Mouse (Mus musculus) spleen, postnatal 10 days (tissue): ENCODE data around the gene Srebf1.

Experiments used
- DNase-seq, 2 experiments: peaks; one replicate each; pipeline ENCODE4 v3.0.0; 2021 to 2022; ENCODE audit warnings: low spot score in 2 of 2

Gene Srebf1

DNA sequence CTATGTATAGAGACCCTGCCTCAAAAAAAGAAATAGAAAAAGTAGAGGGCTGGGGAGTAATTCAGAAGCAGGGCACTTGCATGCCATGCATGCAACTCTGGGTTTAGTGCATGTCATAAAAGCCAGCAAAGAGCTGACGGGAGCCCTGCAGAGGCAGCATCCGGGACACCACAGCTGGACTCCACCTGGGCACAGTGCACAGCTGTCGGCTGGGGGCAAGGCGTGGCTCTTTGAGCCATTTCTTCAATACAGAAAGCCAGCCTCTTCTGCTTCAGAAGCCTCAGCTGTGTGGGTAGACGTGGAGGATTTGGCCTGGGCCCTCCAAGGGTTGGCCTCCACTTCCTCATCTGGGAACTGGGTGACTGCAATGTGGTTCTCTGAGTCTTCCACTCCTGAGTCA is 13.0 kb upstream of the Srebf1 start:
- no peak for DNase-seq

DNA sequence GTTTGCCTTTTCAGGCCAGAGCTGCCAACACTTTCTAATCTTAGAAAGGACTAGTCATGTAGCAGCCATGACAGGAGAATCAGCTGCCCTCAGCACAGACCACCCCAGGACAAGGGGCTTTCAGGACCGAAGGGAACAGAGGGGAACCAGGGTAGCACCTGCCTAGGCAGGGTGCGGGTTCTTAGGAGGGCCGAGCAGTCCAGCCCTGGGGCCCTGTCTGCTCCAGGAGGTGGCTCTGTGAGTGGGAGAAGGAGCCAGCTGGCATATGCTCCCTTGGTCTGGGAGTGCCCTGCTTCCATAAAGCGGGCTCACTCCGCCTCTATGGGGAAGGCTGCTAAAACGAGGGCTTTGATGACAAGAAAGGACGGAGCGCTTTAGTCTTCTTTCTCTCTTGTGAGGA is 10.9 kb upstream of the Srebf1 start:
- DNase-seq = no peak

DNA sequence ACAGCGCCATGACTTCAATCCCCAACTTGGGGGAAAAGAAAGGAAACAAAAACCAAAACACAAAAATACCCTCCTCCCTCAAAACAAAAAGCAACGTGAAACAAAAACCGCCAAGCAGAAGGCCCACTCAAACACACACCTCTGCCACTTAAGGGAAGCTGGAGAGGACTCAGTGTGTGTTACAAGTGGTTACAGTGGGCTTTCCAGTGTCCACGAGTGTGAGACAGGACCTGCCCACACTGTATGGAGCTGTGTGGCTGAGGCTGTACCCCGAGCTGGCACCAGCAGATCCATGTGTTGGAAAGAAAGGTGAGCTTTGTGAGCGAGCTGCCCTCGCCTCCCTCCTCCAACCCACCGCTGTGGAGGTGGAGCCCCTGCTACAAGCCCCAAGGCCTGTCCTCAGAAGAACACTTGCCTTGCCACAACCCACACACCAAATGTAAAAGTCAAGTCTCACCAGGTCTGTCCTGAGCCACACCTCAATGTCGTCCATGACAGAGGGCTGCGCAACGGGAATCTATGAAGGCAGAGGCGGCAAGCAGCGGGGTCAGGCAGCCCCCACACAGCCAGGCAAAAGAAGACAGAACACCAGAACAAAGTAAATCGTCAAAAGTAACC is 10.2 kb upstream of the Srebf1 start:
- no peak for DNase-seq

DNA sequence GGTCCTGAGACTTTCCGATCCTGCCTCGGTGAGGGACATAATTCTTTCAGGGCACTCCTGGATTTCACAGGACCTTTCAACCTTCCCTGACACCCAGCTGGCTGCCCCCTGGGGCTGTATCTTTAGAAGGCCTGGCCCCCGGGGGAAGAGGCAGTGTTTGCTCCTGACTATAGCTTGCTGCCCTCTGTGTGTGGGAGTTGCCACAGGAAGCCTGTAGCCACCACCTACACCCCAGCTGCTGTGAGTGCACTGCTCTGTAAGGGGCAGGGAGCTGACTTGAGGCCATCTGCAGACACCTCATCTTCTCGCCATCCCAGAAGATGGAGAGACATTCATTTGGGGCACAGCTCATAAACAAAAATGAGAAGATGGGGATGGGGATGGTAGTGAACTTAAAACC is 9.6 kb upstream of the Srebf1 start:
- no peak for DNase-seq

DNA sequence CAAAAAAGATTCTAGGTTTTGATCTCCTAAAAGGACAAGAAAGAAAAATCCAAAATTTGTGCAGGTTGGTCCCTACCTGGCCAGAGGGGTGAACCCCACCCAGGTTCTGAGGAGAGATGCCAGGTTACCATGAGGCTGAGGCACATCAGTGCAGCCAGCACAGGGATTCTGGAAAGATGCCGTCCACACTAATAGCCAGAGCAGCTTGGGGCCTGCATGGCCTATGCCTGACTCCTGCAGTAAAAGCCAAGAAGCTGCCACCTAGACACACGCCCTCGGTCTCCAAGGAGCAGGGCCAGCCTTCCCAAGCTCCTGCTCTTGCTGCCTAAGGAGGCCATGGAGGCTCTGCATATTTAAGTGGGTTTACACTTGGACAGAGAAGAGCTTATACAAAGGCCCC is 8.9 kb upstream of the Srebf1 start:
- DNase-seq = no peak

DNA sequence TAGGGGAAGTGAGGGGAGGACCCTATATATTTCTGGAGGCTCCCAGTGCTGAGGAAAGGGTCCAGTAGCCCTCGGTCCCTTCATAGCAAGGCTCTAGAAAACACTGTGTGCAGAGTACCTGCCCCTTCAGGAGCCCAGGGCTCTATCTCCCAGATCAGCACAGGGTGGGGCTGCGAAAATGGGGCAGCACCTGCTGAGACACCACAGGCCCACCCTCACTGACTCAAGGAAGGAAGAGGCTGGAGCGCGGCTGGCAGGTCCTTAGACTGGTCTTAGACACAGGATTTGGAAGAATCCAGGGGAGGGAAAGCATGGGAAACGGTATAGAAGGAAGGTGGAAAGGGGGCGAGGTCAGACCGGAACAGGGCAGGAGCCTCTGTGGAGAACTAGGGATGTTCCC is 8.1 kb upstream of the Srebf1 start:
- DNase-seq = no peak

DNA sequence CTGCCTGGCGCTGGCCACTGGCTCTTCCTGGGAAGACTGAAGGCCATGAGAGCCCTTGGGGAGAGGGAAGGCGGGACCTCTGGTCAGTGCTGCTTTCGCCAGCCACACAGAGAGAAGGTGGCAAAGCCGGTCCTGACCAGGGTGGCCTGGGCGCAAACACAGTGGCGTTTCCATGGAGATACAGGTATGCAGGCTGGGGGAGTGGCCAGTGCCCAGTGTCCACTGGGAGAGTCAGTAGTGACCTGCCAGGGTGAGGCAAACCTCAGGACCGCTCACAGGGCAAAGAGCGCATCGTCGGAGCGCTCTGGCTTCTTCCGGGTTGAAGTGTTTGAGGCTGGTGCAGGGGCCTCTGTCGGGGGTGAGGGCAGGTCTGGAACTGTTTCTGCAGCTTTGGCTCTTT is 7.4 kb upstream of the Srebf1 start:
- no peak for DNase-seq

DNA sequence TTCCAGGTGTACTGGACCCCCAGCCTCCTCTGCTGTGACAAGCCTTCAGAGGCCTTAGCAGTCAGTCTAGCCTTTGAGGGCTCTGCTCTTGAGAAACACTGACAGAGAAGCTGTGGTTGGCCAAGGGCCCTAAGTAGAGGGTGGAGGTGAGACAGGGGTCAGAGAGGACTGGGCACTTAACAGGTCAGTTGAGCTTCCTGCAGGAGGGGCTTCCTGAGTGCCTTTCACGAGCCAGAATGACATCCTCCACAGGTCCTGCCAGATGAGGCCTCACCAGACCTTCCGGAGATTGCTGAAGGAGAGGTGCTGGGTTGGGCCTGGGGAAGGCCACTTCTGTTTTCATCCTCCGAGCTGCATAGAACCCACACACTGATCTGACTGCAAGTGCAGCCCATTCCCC is 6.1 kb upstream of the Srebf1 start:
- no peak for DNase-seq

DNA sequence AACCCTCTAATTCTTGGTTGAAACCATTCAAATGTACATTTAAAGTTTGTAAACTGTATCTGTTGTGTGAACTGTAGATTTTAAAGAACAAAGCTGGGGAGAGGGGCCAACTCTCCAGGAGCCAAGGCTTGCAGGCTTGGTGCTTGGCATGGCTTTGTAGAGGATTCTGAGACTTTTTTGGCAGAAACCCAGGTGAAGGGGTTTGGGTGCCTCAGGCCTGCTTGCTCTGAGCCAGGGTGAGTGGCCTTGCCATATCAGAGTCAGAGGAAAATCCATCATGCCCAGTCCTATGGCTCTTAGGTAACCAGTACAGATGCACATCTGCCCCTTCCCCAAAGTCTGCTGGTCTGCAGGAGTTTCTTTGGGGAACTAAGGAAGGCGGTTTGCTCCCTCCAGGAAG is 3.5 kb upstream of the Srebf1 start:
- DNase-seq = no peak

DNA sequence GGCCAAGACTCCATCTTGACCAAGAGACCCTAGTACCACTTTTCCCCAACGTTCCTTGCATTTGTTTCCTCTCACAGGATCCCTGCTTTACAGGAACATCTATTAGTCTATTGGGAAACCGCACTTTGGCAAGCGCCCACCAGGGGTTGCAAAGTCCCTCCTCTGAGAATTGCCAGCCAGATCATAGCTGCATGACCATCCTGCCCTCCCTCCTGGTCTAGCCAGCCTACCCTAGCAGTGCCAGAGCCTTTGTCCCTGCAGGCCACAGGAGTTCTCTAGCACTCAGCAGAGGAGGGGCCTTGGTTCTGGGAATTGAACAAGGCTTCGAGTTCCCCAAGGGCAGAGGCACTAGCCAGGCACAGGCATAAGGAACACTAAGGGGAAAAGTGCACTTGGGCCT is 2.3 kb upstream of the Srebf1 start:
- peak in 1 of 2 experiments; percentile 50 for DNase-seq

DNA sequence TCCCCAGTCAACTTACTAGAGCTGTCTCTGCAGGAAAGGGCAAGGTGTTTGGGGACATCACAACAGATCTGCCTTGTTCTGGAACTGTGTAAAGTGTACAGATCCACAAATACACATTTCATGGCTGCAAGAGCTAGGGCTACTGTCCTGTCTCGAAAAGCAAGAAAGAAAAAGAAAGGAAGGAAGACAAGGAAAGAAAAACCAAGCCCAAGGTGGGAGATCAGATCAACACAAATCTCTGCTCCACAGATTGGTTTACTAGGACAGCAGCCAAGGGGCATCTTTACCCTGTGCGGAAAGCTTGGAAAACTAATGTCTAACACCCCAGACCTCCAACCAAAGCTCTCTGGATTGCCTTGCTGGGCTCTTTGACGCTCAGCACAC is 304 bp downstream of the Srebf1 start:
- DNase-seq = no peak

DNA sequence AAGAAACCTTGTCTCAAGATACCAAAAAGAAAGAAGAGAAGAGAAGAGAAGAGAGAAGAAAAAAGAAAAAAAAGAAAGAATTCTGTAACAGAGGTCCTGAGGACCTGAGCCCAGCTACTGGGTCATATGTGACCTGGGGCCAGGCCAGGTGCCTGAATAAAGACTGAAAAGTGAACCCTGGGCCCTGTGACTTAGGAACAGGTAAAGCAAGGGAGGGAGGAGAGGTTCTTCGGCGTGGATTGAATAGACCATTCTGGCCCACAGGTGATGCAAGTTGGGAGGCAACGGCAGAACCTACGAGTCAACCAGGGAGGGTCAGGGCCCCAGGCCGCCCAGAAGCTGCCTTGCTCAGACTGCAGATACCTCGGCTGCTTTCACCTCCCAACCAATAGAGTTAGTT is 956 bp downstream of the Srebf1 start:
- DNase-seq = no peak

DNA sequence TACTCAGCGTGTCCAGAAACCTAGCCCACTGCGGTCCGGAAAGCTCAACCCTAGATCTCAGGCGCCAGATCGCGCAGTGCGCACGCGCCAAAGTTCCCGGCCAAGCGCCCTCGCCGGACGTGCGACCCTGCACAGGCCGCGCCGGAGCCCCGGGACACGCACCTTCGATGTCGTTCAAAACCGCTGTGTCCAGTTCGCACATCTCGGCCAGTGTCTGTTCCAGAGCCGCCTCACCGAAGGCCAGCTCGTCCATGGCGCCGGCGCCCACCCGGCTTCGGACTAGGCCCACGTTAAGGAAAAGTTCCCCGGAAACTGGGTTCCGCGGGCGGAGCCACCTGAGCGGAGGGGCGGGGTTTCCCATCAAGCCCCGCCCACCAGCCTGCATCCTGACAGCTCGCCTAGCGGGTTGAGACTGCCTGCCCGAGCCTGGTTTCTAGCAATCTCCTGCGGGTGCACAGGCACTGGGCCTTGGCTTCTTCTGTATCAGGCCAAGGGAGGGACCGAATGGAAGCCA is 2.0 kb downstream of the Srebf1 start:
- peak; percentile 94 to 97 for DNase-seq

DNA sequence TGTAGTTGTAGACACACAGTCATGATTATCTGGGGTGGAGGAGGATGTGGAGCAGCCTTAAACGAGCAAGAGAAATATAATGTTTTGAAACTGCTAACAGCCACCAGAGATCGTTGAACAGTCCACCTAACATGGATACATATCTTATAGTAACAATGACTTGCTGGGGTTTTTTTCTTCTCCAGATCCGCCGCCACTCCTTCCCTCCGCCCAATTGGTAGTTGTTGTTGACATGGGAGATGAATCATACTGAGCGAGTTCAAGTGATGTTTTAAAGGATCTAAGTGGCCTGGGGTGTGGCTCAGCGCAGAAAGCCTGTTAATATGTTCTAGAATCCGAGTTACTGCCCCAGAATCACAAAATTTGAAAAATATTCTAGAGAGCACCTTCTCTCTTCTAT is 2.8 kb downstream of the Srebf1 start:
- DNase-seq = no peak

DNA sequence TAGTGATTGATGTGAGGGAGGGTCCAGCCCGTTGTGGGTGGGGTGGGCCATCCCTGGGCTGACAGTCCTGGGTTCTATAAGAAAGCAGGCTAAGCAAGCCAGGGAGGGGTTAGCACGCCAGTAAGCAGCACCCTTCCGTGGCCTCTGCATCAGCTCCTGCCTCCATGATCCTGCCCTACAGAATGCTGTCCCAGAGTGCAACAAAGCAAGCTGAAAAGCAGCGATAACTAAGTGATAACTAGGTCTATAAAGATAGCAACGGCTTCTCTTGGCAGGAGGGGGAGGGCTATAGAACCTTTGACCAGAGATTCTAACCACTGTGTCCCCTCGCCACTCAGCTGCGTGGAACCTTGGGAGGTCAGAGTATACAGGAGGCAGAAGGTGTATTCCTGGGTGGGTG is 4.9 kb downstream of the Srebf1 start:
- no peak for DNase-seq

DNA sequence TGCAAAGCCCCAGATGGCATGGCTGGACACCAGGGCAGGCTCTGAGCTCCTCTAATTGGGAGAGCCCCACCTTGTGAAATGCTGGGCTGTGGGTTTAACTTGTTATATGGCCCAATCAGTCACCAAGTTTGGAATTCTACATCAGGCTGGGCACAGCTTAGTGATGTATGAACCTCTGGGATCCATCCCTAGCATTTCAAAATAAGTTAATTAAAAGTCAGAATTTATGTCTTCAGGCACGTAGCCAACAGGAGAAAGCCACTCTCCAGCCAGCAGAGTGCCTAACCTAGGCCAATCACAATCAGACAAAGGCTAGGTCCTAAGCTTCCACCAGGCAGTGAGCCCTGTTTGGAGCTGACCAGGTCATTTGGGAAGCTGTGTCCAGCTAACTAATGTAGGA is 5.7 kb downstream of the Srebf1 start:
- DNase-seq = no peak

DNA sequence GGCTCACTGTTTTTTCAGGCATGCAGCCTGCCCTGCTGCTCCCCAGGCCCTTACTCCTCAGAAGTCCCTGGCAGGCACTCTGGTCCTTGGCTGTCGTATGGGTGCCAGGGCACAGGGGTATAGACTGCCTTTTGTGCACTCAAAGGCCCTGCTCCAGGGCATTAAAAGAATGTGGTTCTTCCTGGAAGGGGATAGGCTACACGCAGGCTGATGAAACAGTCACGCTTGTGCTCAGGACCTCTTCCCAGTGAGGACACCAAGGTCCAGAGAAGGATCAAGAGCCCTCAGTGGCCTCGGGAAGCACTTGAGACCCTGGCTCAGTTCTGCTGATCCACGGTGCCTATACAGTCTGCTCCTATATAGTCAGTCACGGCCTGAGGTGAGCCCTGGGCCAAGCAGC is 9.1 kb downstream of the Srebf1 start:
- DNase-seq = no peak

DNA sequence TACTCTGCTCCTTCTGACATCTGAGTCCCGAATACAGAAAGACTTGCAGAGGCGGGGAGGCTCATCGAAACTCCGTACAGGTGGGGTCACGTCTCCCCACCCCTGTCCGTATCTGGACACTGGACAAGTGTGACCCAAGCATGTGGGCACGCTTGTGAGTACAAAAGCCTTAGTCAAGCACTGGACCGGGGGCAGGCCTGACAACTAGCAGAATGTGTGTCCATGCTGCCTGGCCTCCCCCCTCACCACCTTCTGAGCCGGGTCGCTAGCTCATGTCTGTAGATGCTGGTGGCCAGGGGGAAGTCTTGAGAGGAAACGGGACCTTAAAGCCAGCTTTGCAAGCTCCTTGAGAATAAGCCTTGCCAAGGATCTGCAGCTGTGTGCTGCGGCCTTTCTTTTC is 10.6 kb downstream of the Srebf1 start:
- DNase-seq = no peak

DNA sequence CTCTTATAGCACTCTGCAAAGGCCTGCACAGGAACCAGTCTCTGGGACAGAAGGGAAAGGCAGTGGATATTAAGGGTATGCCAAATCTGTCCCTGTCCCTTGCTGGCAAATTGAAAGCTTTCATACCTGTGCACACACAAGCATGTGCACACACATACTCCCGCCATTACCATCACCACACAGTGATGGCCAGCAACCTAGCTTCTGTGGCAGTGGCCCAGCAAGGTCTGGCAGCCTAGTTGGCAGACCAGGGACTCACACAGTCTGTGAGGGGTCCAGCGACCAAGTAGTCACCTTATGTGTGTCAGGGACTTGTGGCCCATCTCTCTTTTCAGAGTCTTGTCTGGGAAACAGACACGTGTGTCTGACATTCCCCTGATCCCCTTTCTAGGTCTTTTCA is 11.2 kb downstream of the Srebf1 start:
- DNase-seq = no peak

DNA sequence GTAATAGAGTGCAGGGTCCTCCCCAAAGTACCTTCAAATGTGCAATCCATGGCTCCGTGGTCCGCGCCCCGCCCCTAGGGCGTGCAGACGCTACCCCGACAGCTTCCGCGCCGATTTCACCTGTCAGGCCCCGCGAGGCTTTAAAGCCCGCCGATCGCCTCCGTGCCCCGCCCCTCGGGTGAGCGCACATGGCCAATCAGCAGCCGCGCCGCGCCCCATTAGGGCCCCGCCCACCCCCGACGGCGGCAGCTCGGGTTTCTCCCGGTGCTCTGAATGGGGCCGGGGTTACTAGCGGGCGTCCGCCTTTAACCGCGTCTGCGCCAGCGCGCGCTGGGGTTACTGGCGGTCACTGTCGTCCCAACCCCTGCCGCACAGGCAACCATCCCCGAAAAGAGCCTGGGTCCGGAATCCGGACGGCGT is 12.1 kb downstream of the Srebf1 start:
- DNase-seq = peak; percentile 91 to 98

DNA sequence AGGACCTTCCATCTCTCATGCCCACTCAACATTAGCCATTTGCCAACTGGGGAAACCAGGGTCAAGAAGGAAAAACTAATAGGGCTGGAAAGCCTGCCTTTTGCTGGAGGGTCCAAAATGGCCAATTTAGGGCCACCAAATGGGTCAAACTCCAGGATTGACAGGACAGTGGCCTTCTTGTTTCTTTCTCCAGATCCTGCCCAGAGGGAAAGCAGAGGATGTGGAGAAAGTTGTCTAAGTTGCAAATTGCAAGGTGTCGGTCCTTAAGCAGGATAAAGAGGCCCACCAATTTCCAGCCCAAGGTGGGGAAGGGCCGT is 12.5 kb downstream of the Srebf1 start:
- no peak for DNase-seq

DNA sequence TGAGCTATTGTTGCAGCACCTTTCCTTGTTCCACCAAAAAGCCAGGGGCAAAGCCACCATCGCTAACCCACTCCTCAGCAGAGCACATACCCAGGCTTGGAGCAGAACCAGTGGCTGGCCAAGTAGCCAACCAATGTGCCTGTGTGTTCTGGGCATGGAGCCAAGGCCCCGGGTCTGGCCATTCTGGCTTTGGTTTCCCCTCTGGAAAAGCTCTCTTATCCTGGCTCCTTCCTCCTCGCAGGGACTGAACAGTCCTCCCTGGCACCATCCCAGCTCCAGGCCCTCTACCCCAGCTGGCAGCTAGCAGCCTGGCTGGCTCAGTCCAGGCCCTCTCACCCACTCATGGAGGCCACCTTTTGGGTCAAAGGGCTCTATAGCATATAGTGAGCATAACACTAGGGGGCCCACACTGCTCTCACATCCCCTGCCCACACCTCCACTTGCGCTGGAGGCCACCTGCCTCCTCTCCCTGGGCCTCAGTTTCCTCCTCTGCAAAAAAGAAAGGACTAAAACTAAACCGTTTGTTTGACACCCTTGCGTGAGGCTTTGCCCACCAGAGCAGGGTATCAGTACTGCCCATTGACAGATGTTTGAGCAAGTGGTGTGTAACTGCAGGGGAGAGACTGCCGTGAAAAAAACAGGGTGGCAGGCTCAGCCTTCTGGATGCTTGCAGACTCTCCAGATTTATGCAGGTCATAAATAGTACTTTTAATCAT is 13.0 kb downstream of the Srebf1 start:
- peak in 1 of 2 experiments; percentile 57 for DNase-seq

DNA sequence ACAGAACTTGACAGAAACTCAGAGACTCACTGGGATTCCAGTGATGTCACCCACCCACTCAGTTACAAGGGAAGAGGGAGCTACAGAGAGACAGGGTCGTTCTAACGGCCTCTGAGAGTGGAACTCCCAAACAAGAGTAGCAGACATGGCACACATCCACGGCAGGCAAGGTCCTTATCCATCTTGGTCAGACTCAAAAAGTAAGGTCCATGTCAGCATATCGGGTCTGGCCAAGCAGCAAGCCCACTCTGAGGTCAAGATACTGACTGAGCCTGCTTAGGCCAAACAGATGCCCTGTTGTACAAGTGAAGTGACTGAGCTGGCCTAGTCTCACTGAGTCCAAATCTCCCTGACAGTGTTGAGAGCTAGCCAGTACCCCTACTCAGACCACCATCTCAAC is 13.7 kb downstream of the Srebf1 start:
- no peak for DNase-seq

DNA sequence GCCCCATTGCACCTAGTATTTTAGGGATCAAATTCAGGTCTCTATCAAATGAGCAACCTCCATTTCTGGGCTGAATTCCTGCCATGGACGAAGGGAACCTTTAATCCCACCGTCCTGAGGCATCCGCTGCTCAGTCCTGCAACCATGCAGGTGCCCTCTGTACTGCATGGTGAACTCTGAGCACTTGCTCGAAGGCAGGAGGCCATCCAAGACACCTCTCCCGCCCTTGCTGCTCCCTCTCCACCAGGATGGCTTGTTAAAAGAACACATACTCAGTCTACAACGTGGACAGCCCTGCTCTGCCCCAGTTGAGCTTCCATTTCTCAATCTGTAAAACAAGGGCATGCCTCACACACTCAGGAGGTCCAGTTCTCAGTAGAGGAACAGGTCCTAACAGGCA is 14.2 kb downstream of the Srebf1 start:
- DNase-seq = no peak
